Mouse (Mus musculus): ENCODE measurements at regions not wholly inside any gene's neighbourhood (a gene's known extent, or its start where the extent isn't known, plus 50 kb on each side); places are given as distances from the start of the nearest gene placed in this dataset.

DNA sequence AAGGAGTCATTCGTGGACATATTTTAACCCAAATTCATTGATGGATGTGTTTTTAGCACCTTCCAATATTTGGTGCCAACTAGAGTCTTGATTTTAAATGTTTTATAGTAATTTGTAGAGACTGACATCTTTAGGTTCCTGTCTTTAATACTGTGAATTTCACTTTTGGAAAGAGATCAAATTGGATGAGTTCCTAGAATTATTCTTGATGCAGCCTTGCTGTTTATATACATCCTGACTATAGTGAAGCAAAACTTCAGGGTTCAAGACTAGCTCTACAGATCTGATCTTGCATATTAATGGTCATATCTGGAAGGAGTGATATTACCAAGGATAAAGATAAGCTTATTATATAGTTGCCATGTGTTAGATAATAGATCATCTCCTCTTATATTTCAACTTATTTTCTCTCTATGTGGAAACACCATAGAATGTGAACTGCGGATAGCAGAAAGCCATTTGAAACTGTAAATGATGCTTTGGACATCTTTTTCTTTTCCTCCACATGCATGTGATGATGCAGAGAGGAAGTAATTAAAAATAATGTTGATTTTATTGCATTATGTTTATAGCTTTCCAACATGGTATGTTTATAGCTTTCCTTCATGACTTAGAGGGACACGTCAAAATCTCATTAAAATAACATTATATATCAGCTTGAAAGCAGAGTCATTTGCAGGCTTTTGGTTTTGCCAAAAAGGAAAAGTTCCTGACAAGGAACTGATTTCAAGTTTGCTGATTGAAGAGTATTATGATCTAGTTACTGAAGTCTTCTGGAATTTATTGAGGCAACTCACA is 78.3 kb upstream of the Kcnj16 start:
- DNase-seq (ENCODE audit: low spot score in 2 of 2), result no peak

DNA sequence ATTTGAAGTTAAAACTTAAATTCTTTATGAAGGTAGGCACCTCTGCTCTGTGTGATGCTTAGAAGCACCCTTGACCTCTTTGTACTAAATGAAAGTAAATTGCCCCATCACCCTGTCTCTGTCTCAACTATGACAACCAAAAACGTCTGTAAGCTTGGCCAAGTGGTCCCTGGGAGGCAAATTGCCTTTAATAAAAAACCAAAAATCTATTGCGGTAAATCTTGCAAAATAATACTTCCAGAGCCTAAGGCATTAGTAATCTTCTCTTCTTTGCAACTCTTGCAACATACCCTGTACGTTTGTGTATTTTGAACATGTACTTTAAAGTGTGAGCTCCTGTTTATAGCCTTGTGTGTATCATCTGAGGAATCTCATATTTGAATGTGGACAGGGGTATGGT is 77.4 kb upstream of the Kcnj16 start:
- DNase-seq (ENCODE audit: low spot score in 2 of 2), result no peak

DNA sequence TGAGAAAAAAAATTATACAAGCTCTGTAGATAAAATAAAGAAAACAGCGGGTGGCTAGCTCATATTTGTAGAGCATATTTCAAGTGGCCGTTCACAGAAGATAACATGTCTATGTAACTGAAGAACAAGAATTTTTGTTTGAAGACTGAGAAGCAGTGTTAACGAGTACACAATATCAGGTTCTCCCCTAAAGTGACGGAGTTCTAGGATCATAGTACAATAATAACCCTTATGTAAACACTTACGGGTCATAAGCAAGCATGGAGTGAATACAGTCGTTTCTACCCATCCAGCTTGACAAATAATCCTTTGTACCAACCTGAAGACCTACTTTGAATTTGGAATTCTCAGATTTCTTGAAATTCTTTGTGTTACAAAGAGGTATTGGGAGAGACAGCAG is 64.9 kb upstream of the Kcnj16 start:
- DNase-seq (ENCODE audit: low spot score in 2 of 2), result no peak
